In genomic region chr13:16769848-16770422, GRCm38 (mm10) we compare ENCODE assay signal across 30 mouse cellular contexts.
DNase-seq lines count a peak whose midpoint lies in the region; ATAC-seq and TF ChIP-seq lines count a peak whose summit lies in the region.
"Had no signal": no experiment of that assay in that cellular context is flagged by ENCODE, and none has a peak within 500 bp of the region (broad histone marks: within the 10 kb centered on the region; RNA-seq: fewer than 3 reads in every experiment).

No protein-coding gene starts in this region.

- no peak for TF ChIP-seq CTCF in lung, postnatal 0 days (IDR thresholded peaks at IDR 0.05)

- TF ChIP-seq EP300 in lung, postnatal 0 days (IDR thresholded peaks at IDR 0.05), result no peak

- no peak overlapping the region for H3K4me2 ChIP-seq in midbrain, embryonic 11.5 days
- no peak overlapping the region for H3K4me2 ChIP-seq in midbrain, embryonic 13.5 days (replicated peaks)
- no peak overlapping the region for H3K4me2 ChIP-seq in limb, embryonic 11.5 days (ENCODE audit: low read depth, severe bottlenecking)
- no peak overlapping the region for H3K4me2 ChIP-seq in lung, postnatal 0 days (replicated peaks; ENCODE audit: low read depth, low read length)
- H3K4me2 ChIP-seq: embryonic facial prominence, embryonic 13.5 days; forebrain, embryonic 15.5 days; heart, embryonic 13.5 days; liver, embryonic 12.5 days; neural tube, embryonic 15.5 days; stomach, embryonic 15.5 days had no signal

- H3K27ac ChIP-seq in midbrain, embryonic 11.5 days (ENCODE audit: low read depth, low read length), result no peak overlapping the region
- no peak overlapping the region for H3K27ac ChIP-seq in midbrain, embryonic 13.5 days
- peak overlapping the region; percentile 47; the same call in 1 of the 2 replicates for H3K27ac ChIP-seq in limb, embryonic 11.5 days (replicated peaks; ENCODE audit: low read depth, low read length)
- H3K27ac ChIP-seq in lung, postnatal 0 days (ENCODE audit: low read length), result no peak overlapping the region
- H3K27ac ChIP-seq: embryonic facial prominence, embryonic 13.5 days; forebrain, embryonic 15.5 days; heart, adult 2 months; heart, embryonic 13.5 days; hindbrain, postnatal 0 days; layer of hippocampus, adult 2 months; liver, embryonic 12.5 days; neural tube, embryonic 15.5 days; stomach, embryonic 15.5 days had no signal

- peaks cover 7% of the 10 kb centered on the region for H3K4me1 ChIP-seq in midbrain, embryonic 11.5 days (ENCODE audit: control insufficient read depth, insufficient read depth, low read length)
- peaks cover 12% of the 10 kb centered on the region; the same call in 1 of the 2 replicates for H3K4me1 ChIP-seq in midbrain, embryonic 13.5 days (replicated peaks)
- H3K4me1 ChIP-seq in limb, embryonic 11.5 days (ENCODE audit: control insufficient read depth, insufficient read depth, low read length), result 0 out of 2 replicates have a peak, but pooled peaks cover 5% of the 10 kb centered on the region
- H3K4me1 ChIP-seq in lung, postnatal 0 days (ENCODE audit: insufficient read depth, low read depth, low read length), result no peaks in the 10 kb centered on the region
- H3K4me1 ChIP-seq: forebrain, embryonic 15.5 days; liver, embryonic 12.5 days; neural tube, embryonic 15.5 days; stomach, embryonic 15.5 days had no signal

- peak; percentile 20; the same call in 1 of the 2 replicates for ATAC-seq in midbrain, embryonic 11.5 days (ENCODE audit: low FRiP score)
- no peak for ATAC-seq in midbrain, embryonic 13.5 days
- peak; percentile 77 for ATAC-seq in limb, embryonic 11.5 days (ENCODE audit: insufficient number of reproducible peaks, low FRiP score, low TSS enrichment, low read depth)
- no peak for ATAC-seq in lung, postnatal 0 days
- ATAC-seq: activated CD4-positive, CD25-positive, alpha-beta regulatory T cell, adult 4 months; forebrain, embryonic 15.5 days; hindbrain, postnatal 0 days; intestine, postnatal 0 days; liver, embryonic 12.5 days; Patski had no signal

- H3K4me3 ChIP-seq in midbrain, embryonic 11.5 days (ENCODE audit: low read depth, low read length), result no peak overlapping the region
- no peak overlapping the region for H3K4me3 ChIP-seq in midbrain, embryonic 13.5 days (replicated peaks)
- no peak overlapping the region for H3K4me3 ChIP-seq in limb, embryonic 11.5 days (ENCODE audit: low read depth, low read length)
- no peak overlapping the region for H3K4me3 ChIP-seq in lung, postnatal 0 days (ENCODE audit: low read depth, low read length)
- H3K4me3 ChIP-seq: embryonic facial prominence, embryonic 13.5 days; forebrain, embryonic 15.5 days; heart, adult 2 months; heart, embryonic 13.5 days; layer of hippocampus, adult 2 months; liver, embryonic 12.5 days; neural tube, embryonic 15.5 days; stomach, embryonic 15.5 days had no signal

- no peak for DNase-seq in midbrain, embryonic 11.5 days (ENCODE audit: low spot score, missing footprints)
- DNase-seq in ZHBTc4 (ENCODE audit: low read depth, low spot score), result peak; percentile 60
- DNase-seq in limb, embryonic 11.5 days (ENCODE audit: low spot score), result peak; percentile 35
- no peak for DNase-seq in lung, postnatal 0 days (ENCODE audit: low spot score)
- DNase-seq in frontal cortex, postnatal 14 days (ENCODE audit: low spot score in 2 of 2), result no peak
- no peak for DNase-seq in left cerebral cortex, adult 18-20 months (ENCODE audit: low spot score in 2 of 2)
- DNase-seq: adrenal gland, postnatal 14 days; cerebellum, adult 2 months; cerebellum, postnatal 36 days; gastrocnemius, postnatal 36 days; heart, adult 2 months; heart, postnatal 14 days; kidney, postnatal 25 days; lung, adult 18-20 months; lung, postnatal 14 days; right cerebral cortex, adult 18-20 months; thymus, adult 18-20 months; thymus, postnatal 36 days had no signal

- no peak overlapping the region for H3K9ac ChIP-seq in midbrain, embryonic 11.5 days (ENCODE audit: low read length)
- H3K9ac ChIP-seq in midbrain, embryonic 13.5 days (replicated peaks), result no peak overlapping the region
- H3K9ac ChIP-seq in limb, embryonic 11.5 days (ENCODE audit: low read length), result no peak overlapping the region
- H3K9ac ChIP-seq in lung, postnatal 0 days (replicated peaks; ENCODE audit: low read depth), result no peak overlapping the region
- H3K9ac ChIP-seq: embryonic facial prominence, embryonic 13.5 days; forebrain, embryonic 15.5 days; heart, embryonic 13.5 days; liver, embryonic 12.5 days; neural tube, embryonic 15.5 days; stomach, embryonic 15.5 days had no signal

- H3K9me3 ChIP-seq in midbrain, embryonic 11.5 days (ENCODE audit: control insufficient read depth, low read length), result no peaks in the 10 kb centered on the region
- no peaks in the 10 kb centered on the region for H3K9me3 ChIP-seq in midbrain, embryonic 13.5 days
- no peaks in the 10 kb centered on the region for H3K9me3 ChIP-seq in limb, embryonic 11.5 days (ENCODE audit: control insufficient read depth, low read length)
- no peaks in the 10 kb centered on the region for H3K9me3 ChIP-seq in lung, postnatal 0 days (ENCODE audit: low read length)
- H3K9me3 ChIP-seq: embryonic facial prominence, embryonic 13.5 days; forebrain, embryonic 15.5 days; heart, embryonic 13.5 days; liver, embryonic 12.5 days; neural tube, embryonic 15.5 days; stomach, embryonic 15.5 days had no signal

- no peaks in the 10 kb centered on the region for H3K27me3 ChIP-seq in midbrain, embryonic 11.5 days (ENCODE audit: control insufficient read depth, insufficient read depth, low read length)
- no peaks in the 10 kb centered on the region for H3K27me3 ChIP-seq in midbrain, embryonic 13.5 days
- no peaks in the 10 kb centered on the region for H3K27me3 ChIP-seq in limb, embryonic 11.5 days (ENCODE audit: control insufficient read depth, insufficient read depth, low read length)
- H3K27me3 ChIP-seq in lung, postnatal 0 days (replicated peaks; ENCODE audit: insufficient read depth, low read length), result no peaks in the 10 kb centered on the region
- H3K27me3 ChIP-seq: embryonic facial prominence, embryonic 13.5 days; forebrain, embryonic 15.5 days; heart, embryonic 13.5 days; liver, embryonic 12.5 days; neural tube, embryonic 15.5 days; Patski; stomach, embryonic 15.5 days had no signal

- H3K36me3 ChIP-seq in midbrain, embryonic 11.5 days (ENCODE audit: control insufficient read depth, insufficient read depth, low read length), result no peaks in the 10 kb centered on the region
- no peaks in the 10 kb centered on the region for H3K36me3 ChIP-seq in midbrain, embryonic 13.5 days
- H3K36me3 ChIP-seq in limb, embryonic 11.5 days (ENCODE audit: control insufficient read depth, insufficient read depth, low read length), result no peaks in the 10 kb centered on the region
- H3K36me3 ChIP-seq in lung, postnatal 0 days (ENCODE audit: insufficient read depth, low read length), result no peaks in the 10 kb centered on the region
- H3K36me3 ChIP-seq: embryonic facial prominence, embryonic 13.5 days; forebrain, embryonic 15.5 days; heart, embryonic 13.5 days; liver, embryonic 12.5 days; neural tube, embryonic 15.5 days; stomach, embryonic 15.5 days had no signal

- 42% methylated on average over 6 of the region's 6 CpGs for WGBS in midbrain, embryonic 11.5 days
- 43% methylated on average over 6 of the region's 6 CpGs for WGBS in midbrain, embryonic 13.5 days
- 51% methylated on average over 6 of the region's 6 CpGs for WGBS in limb, embryonic 11.5 days
- WGBS in lung, postnatal 0 days, result 70% methylated on average over 6 of the region's 6 CpGs

Comparison
In these comparisons a context has a peak if more than half of its experiments do, and no peak if none do; other contexts are left out.
1. ATAC-seq: peak in midbrain, embryonic 11.5 days (single experiment) and limb, embryonic 11.5 days (single experiment); none in midbrain, embryonic 13.5 days (single experiment) and lung, postnatal 0 days (single experiment).
2. DNase-seq: peak in ZHBTc4 (single experiment) and limb, embryonic 11.5 days (single experiment); none in midbrain, embryonic 11.5 days (single experiment), lung, postnatal 0 days (single experiment), frontal cortex, postnatal 14 days (0 of 2) and left cerebral cortex, adult 18-20 months (0 of 2).